Mouse (Mus musculus): Measurements from ENCODE around the gene Cyfip2.

Cyfip2 gene

DNA sequence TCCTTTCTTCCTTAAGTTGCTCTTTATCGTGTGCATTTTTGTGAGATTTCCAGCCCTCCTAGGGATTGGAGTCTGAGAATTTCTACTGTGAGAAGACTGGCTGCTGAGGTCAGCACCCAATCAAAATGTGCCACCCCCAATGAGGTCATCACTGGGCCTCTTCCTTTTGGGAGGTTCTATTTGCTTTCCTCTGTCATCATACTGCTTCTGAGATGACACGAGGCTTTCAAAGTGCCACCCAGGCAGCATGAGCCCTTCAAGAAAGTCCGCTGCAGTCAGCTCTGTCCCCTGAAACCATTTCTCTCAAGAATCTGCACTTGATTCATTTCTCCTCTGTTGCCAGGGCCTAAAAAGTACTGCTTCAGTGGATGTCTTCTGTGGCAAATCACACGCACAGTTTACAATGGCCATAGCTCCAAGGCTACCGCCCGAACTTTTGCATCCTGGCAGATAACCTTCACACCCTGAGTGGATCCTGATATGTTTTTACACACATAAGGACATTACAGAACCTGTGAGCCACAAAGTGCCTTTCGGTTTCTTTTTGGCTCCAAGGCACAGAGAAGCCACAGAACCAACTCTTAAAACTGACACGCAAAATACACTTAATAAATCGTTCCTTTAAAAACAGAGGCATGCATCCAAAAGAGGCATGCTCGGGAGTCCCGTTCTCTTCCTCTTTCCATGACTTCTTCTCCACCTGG is 4.2 kb downstream of the Cyfip2 start:
- DNase-seq (ENCODE audit: low spot score) = no peak

DNA sequence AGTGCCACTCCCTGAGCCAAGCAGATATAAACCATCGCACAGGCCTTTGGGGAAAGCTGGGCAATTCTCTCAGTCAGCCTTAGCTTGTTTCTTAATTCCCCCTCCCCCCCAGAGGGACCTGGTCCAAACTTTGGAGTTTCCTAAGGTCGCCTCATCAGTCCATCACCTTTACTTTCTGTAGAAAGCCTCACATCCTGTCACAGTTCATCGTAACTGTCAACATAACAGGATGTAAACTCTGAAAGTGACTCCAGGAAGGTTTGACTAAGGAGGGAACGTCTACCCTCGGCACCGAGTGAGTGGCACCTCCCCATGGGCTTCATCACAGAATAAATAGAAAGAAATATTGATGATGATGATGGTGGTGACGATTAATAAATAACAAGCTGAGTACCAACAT is 4.9 kb downstream of the Cyfip2 start:
- no peak for DNase-seq (ENCODE audit: low spot score)

DNA sequence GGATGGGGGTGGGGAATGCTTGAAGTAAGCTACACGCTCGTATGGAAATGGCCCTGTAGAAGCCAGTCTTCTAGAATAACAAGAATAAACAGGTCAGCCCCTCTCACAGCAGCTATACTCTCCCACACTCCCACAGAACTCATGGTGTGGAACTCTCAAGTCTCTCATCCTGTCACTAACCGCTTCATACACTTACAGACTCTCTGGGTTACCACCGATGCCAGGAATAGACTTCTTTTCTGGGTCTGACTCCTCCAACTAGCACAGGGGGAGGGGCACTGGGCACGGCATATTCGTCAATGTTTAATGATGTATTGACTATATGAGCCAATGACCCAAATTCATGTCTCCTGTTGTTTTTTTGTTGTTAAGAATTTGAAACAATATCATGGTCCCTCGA is 5.9 kb downstream of the Cyfip2 start:
- DNase-seq (ENCODE audit: low spot score) = no peak

DNA sequence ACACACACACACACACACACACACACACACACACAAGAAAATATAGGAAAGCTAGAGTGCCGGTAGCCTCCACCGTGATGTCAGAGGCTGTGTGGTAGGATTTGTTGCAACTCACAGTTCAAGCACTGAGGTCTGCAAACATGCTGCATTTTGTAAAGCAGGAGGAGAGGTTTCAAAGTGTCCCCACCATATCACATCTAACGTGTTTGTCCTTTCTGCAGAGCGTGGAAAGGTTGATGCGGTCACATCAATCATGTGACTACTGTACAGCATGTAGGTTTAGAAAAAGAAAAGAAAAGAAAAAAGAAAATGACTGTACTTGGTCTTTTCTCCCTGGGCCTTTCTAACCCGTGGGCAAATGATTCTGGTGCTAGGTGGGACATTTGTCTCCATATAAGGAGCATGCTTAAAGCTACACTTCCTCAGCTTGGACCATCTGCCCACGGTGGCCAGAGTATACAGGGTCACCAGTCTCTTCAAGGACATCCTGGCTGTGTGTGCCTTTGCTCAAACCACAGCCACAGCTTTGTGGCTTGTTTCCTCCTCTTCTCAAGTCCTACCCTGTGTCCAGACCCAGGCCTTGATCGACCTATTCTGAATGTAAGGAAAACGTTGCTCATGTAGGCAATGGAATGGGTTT is 6.7 kb downstream of the Cyfip2 start:
- no peak for DNase-seq (ENCODE audit: low spot score)

DNA sequence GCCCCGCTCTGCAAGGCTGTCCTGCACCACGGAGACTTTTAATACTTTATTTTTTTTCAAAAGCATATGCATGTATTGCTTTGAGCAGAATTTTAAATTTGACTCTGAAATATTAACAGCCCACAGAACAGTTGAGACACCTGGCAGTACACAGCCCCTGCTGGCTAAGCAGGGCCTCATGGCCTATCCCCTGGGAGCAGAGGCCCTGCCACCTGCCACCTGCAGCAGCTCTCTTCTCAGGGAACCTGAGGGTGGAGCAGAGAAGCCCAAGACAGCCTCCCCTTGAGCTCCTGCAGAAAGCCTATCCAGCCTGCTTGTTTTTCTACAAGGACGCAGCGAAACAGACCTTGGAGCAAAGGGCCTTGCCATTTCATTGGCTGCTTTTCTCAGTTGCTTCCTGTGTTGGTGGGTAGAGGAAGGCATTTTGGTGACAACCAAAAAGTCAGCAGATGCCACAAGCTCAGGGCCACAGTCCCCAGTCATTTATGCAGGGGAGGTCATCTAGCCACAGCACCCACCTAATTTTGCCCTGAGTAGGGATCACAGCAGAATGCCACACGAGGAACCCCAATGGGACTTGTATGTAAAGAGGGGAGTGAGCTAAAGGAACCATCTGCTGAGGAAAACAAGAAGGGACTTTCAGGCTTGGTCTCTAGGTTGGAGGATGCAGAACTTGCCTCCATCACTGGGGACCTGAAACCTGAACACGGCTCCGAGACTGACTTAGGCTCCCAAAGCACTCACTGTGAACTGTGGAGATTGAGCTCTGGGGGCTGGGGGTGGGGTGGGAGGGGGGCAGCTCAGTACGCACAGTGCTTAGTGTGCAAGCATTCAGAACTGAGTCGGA is 7.6 kb downstream of the Cyfip2 start:
- DNase-seq (ENCODE audit: low spot score) = no peak

DNA sequence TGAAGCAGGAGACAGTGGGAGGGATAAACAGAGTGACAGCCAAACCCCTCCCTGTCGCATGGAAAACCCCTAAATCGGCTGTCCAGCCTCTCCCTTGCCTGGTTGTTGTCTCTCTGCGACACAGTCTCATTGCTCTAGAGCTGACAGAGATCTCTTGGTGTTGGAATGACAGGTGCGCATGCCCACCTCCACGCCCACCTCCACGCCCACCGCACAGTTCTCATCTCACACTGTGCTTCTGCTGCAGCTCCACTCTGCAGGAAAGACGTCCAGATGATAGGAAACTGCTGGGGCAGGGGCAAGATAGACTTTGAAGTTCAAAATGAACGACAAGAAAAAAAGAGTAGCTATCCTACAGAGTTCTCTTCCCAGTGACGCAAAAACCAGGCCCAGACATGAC is 8.6 kb downstream of the Cyfip2 start:
- no peak for DNase-seq (ENCODE audit: low spot score)

DNA sequence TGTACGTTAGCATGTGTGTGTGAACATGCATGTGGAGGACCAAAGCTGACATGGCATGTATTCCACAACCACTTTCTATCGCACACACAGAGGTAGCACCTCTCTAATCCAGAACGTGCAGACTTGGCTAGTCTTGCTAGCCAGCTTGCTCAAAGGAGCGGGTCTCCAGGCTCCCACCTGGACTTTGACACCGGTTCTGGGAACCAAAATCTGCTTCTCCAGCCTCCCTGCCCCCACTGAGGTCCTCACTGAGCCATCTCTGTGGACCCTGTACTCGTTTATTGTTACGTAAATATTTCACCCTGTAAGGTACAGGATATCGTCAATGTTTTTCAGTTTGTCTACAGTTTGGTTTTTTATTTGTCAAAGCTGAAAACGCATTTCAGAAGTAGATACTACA is 10.2 kb downstream of the Cyfip2 start:
- DNase-seq (ENCODE audit: low spot score) = no peak

DNA sequence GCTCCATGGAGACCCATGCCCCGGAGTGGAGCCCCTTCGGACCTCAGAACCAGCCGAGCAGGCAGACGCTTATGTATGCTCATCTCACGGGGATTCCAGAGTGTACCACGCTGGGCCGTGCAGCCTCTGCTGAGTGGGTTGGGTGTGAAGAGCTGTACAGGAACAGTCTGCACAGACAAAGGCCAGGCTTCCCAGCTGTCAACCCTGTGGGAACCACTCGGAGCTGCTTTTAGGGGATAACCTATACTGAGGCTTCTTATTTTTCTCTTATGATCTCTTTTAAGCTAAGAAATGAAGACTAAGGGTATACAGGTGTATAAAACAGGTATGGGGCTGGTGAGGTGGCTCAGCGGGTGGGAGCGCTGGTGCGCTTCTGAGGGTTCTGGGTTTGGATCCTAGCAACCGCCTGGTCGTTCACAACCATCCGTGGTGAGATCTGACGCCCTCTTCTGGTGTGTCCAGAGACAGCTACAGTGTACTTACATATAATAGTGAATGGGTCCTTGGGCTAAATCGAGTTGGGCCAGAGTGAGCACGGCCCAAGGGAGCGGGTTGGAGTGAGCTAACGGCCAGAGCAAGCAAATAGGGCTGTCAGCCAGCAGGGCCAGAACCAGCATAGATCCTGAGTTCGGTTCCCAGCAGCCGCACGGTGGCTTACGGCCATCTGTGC is 10.9 kb downstream of the Cyfip2 start:
- DNase-seq (ENCODE audit: low spot score) = no peak

DNA sequence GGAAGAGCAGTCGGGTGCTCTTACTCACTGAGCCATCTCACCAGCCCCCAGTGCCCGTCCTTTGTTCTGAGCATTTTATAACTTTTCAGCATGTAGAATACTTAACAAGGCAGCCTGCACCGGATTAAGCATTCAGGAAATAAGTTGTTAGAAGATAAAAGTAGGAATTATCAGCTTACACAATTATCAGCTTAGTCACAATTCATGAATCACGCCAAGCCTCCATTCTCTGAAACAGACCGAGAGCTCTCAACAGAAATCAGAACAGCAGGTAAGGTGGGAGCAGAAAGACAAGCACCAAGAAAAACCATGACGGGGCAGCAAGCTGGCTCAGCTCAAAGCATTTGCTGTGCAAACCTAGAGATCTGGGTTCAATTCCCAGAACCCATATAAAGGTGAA is 12.8 kb downstream of the Cyfip2 start:
- DNase-seq (ENCODE audit: low spot score) = no peak

DNA sequence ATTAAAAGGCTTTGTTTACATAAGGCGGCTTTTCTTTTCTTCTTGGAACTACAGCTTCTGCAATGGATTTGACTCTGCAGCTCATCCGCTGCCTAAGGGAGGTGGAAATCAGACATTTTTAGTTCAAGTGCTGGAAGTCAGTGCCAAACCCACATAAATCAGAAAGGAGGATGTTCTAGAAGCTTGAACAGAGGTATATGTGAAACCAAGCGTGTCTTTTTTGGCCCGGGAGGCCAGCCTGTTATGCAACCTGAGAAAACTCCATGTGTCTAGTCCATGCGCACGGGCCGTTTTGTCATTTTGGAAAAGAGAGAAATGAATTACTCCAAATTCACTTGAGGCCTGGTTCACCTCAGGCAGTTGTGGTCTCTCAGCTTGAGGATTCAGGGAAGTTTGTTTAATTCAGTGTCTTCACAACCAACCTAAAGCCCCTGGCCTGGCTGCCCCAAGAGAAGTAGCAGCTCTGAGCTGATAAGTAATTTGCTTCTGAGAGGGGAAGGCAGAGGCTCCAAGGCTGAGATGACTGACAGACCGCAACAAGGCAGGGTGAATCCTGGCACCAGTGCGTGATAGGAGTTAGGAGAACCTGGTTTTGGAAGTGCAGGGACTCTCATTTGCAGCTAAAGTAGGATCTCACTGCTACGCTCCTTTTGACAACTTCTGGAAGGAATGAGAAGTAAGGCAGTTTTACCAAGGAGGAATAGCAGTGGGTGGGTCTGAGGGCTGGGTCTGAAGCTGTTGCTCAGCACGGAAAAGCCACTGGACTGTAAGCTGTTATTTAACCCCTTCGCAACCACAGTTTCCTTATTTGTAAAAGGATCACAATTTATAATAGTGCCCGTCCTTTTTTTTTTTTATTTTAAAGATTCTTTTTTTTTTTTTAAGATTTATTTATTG is 13.5 kb downstream of the Cyfip2 start:
- no peak for DNase-seq (ENCODE audit: low spot score)

DNA sequence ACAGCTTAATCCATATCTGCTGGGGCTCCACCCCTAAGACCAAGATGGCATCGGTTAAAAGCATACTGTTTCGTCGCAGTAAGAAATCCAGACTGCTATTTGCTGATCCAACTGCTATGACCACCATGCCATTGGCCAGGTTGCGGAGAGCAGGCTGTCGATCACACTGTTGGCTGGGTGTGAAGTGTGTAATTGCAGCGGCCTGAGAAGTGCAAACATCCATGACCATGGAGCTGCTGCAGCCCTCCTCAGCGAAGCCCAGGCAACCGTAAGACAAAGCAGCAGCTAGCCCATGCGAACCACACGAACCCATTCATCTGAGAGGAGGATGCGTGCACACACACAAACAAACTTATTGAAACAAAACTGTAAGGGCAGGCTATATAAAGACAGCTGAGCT is 18.3 kb downstream of the Cyfip2 start:
- no peak for DNase-seq (ENCODE audit: low spot score)

DNA sequence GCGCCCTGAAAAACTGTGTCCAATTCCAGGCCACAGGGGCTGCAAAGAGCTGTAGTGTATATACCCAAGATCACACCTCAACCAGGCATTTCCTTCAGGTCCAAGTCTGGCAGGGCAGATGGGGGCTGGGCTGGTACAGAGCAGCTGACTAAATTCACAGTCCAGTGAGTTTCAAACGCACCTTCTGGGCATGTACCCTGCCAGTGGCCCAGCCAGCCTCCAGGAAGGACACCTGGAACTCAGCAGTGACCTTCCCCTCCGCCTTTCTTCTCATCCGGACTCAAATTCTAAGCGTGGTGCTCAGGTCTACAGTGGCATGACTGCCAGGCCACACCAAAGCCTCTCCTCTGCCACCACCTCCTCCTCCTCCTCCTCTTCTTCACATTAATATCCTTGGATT is 19.2 kb downstream of the Cyfip2 start:
- DNase-seq (ENCODE audit: low spot score) = no peak

DNA sequence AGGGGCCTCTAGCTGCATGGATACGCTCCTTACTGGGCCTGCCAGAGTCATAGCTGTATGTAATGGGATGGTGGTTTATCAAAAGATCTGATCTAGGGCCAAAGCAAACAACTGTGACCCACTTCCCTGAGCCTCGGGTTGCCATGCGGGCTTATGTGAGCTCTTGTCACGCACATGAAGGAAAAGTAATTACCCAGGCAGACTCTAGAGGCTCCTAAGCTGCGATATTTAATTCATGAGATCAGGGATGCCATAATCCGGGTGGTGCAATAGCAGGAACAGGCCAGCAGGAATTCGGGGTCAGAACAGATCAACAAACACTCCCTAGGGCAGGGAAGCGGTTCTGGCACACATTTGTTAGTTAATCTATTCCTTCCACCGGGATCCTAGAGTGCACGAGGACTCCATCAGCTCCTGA is 21.7 kb downstream of the Cyfip2 start:
- DNase-seq (ENCODE audit: low spot score) = no peak

DNA sequence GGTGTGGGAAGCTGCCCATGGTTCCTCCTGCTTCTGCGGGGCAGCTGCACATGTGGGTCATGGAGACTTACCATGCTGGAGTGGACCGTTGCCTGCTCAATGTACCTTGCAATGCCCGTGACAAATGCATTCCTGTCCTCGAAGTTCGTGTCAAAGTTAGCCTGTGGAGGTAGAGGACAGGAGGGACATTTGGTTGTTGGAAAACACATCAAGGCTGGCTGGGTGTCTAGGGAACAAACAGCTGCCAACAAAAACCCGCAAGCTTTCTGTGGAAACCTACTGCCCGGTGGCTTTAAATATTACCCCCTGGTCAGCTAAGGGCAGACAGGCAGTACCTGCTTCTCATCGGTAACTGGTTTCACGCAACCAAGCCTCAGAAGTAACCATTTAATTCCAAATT is 23.1 kb downstream of the Cyfip2 start:
- DNase-seq (ENCODE audit: low spot score) = no peak

DNA sequence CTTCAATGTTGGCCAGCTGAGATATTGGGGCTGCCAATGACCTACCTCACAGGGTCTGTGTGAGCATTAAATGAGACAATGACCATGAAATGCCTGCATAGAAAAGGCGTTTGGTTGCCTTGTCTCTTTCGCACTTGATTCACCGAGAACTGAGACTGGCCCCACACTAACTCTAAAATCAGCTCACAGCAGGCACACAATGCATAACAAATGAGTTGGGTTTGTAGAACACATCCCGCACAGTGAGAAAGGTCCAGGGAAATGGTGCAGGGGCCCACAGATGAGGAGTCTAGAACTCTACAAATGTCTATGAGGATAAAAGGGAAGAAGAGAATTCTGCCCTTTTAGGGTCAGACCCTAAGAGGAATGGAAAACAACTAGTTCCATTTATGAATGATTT is 23.6 kb downstream of the Cyfip2 start:
- DNase-seq (ENCODE audit: low spot score) = no peak

DNA sequence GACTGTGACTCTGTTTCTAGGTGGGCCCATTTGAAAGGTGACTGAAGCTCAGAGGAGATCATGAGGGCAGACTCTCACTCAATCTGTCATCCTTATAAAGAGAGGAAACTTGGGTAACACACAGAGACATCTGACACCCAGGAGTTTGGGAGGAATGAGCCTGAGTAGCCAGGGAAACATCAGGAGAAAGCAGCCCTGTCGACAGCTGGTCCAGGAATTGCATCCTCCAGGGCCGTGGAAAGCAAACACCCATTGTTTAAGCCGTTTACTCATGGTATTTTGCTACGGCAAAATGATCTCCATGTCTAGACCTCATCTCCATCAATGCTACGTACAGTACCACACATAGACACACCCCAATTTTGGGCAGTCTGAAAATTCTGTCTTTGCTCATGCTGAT is 24.6 kb downstream of the Cyfip2 start:
- DNase-seq (ENCODE audit: low spot score) = no peak

DNA sequence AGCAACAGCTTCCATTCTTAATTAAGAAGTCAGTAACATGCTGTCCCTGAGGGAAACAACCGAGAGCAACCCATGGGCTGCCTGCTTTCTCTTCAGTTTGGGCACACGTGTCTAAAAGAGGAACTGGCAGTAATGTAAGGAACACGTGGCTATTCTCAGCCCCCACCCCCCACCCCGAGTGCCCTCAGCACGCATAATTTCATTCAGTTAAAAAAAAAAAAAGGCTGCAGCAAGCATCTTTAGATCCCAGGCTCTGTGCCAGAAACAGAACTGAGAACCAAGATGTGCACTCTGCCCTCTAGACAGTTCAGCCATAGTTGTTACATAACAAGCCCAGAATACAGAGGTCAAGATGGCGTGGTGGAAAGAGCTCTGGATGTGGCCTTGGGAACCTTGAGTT is 25.9 kb downstream of the Cyfip2 start:
- no peak for DNase-seq (ENCODE audit: low spot score)

DNA sequence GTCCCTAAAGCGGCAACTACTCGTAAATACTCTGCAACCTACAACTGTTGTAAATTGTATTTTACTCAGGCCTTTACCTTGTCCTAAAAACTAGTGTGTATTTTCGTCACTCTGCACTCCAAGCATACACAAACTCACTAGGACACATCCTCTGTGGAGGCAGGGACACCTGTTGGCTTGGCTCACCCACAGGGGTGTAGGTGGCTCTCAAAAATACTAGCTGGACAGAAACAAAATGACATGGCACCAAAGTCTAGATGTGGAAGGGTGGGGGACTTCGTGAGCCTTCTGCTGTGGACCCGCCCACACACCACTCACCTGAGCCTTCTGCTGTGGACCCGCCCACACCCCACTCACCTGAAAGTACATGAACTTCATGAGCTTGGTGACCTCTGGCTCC is 28.9 kb downstream of the Cyfip2 start:
- no peak for DNase-seq (ENCODE audit: low spot score)

DNA sequence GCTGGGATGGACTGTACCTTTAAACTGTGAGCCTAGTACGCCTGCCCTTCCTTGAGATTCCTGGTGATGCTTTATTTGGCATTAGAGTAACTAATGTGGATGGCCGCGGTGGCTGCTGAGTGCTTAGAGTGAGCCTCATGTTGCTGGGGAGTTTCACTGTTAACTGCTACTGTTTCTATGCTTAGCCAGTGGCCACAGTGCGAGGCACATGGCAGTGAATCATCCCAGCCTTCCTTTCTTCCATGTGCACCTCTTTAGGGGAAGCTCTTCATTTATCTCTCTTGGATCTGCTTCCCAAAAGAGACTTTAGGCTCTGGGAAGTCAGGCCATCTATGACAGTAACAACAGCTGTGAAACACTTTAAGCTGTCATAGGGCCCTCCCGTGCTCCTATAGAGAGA is 30.0 kb downstream of the Cyfip2 start:
- no peak for DNase-seq (ENCODE audit: low spot score)

DNA sequence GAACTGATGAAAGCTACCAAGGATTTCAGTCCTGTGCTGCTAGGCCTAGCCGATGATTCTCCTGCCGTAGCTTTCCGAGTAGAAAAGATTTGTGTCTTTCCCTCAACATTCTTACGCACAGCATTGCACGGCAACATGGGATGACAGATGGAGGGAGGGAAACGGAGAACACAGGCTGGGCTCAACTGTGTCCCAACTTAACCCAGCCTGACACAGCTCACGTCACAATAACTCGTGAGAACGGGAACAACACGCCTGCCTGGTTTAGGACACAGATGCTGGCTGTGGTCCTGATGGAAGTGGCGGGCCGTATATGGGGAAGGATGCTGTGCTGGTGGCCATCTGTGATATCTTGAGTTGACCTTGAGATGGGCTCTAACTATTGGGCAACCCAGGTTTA is 34.0 kb downstream of the Cyfip2 start:
- no peak for DNase-seq (ENCODE audit: low spot score)

DNA sequence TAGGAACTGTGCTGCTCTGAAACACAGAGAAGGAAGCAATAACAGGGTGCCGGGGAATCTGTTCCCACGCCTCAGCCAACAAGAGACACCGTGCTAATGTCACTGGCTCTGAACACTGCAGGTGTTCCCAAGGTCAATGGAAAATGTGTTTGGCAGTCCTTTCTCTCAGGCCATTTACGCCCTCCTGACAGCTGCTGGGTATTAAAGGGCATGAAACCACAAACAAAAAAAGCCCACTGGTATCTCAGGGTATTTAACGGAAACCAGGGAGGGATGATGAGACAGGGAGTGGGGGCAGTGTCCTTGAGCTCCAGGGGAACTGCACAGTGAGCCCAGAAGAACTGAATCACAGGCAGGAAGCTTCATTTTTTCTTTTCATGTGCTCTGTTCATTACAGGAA is 34.5 kb downstream of the Cyfip2 start:
- no peak for DNase-seq (ENCODE audit: low spot score)

DNA sequence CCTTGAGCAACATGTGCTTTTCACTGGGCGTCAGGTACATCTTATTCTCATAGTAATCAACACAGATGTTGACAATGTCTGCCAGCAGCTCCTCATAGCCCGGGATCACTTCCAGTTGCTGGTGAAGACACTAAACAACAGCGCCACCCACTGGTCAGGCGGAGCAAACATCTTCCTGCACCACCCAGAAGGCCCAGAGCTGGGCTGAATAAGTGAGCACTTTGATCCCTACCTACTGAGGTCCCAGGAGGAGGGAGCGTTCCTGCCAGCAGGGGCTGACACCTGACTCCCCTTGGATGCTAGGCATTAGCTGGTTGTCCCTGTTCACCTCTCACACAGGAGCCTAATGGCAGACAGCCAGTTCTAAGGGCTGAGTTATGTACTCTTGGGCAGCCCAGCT is 35.9 kb downstream of the Cyfip2 start:
- DNase-seq (ENCODE audit: low spot score) = no peak
